Mouse (Mus musculus) liver, postnatal 0 days (tissue): ENCODE results near the gene Ssh2.

ENCODE experiments used
- CTCF ChIP-seq: sonication (generic); IDR thresholded peaks from 2 replicates; pipeline ENCODE4 v1.5.1; 2016; ENCODE audit warnings: antibody characterized with exemption, low read depth
- EP300 ChIP-seq: IDR thresholded peaks from 2 replicates; pipeline ENCODE4 v1.6.1; 2016; ENCODE audit warnings: antibody characterized with exemption, low read depth, mild to moderate bottlenecking

DNA sequence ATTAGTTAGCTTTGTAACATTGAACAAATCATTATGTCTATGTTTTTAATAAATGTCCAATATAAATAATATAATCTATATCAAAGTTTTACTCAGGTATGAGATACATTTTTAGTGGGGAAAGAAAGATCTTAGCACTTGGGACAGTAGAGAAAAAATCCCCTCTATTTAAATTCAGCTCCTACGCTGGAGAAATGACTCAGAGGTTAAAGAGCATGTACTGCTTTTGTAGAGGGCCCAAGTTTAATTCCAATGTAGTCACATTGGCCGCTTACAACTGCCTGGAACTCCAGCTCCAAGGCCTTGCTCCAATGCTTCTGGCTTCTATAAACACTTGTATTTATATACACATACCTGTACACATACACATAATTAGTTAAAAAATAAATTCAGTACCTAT is 36.7 kb downstream of the Ssh2 start:
- no peak for TF ChIP-seq CTCF
- TF ChIP-seq EP300: no peak
